Mouse (Mus musculus) heart, embryonic 13.5 days (tissue): ENCODE data around the gene Gm20219. TPM values are rescaled to one million over a fixed set of nuclear protein-coding genes. Genes with fewer than 3 reads are reported as not detected.
A peak's percentile ranks its signal among the peaks of the same experiment; 100 is the strongest.

Experiments used
- ATAC-seq: fragments of 200-750 bp; cut with Nextera tagmentation; 2 replicates; pipeline ENCODE4 v1.8.0; 2017; ENCODE audit warnings: moderate TSS enrichment; ENCODE audit not compliant: insufficient number of reproducible peaks, low FRiP score, low TSS enrichment; ENCODE audit errors: extremely low read depth
- H3K27ac ChIP-seq: fragments of 300-500 bp; sonication (generic); replicated peaks from 2 replicates; pipeline ENCODE4 v1.5.1; 2015; ENCODE audit warnings: moderate library complexity, mild to moderate bottlenecking, inconsistent platforms
- H3K27me3 ChIP-seq: fragments of 300-500 bp; sonication (generic); replicated peaks from 2 replicates; pipeline ENCODE4 v1.6.1; 2015; ENCODE audit warnings: mild to moderate bottlenecking, inconsistent platforms
- H3K36me3 ChIP-seq: fragments of 300-500 bp; sonication (generic); 2 replicates; pipeline ENCODE4 v1.6.1; 2015; ENCODE audit warnings: mild to moderate bottlenecking, inconsistent platforms
- H3K4me1 ChIP-seq: fragments of 300-500 bp; sonication (generic); 2 replicates; pipeline ENCODE4 v1.6.1; 2015; ENCODE audit warnings: inconsistent platforms
- H3K4me2 ChIP-seq: fragments of 300-500 bp; sonication (generic); 2 replicates; pipeline ENCODE4 v1.6.1; 2015; ENCODE audit warnings: inconsistent platforms, mild to moderate bottlenecking, moderate library complexity
- H3K4me3 ChIP-seq: fragments of 300-500 bp; sonication (generic); 2 replicates; pipeline ENCODE4 v1.5.1; 2015; ENCODE audit warnings: moderate library complexity, mild to moderate bottlenecking, inconsistent platforms
- H3K9ac ChIP-seq: fragments of 300-500 bp; sonication (generic); 2 replicates; pipeline ENCODE4 v1.6.1; 2015; ENCODE audit warnings: inconsistent platforms, mild to moderate bottlenecking, moderate library complexity
- H3K9me3 ChIP-seq: fragments of 300-500 bp; sonication (generic); 2 replicates; pipeline ENCODE4 v1.6.1; 2016; ENCODE audit warnings: inconsistent platforms
- WGBS: fragments of 180-500 bp; shearing (Covaris S2); methylation state at CpG from one replicate; pipeline ENCODE4 v1.1.7; 2015; ENCODE audit warnings: mixed read lengths; 5-methylcytosine and 5-hydroxymethylcytosine counted together
- polyA plus RNA-seq: library from polyadenylated mRNA; unstranded; fragments of >200 nt; fragmentation: Nextera tagmentation; extraction: Ambion mirVana; gene quantifications from 2 replicates; pipeline ENCODE4 v1.2.1, GENCODE M21; 2015

The Gm20219 gene
- polyA plus RNA-seq: 0.19 and 0.37 TPM in 2 replicates

DNA sequence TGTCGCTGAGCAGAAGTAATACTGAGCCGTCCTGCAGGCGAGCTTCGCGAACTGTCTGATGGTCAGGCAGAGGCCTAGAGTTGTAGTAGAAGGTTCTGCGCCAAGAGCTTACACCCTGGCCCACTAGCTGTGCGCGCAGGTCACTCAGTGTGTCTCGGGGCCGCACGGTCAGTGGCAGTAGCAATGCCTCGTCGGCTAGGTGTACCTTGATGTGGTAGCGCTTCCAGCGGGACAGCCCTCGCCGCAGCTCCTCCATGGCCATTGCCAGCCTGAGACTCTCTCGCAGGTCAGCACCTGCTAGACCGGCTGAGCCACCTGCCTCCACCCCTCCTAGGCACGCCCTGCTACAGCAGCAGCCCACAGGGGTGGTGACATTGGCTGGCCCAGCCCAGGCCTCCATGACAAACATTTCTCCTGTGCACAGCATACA lies at the start of gene Gm20219:
TSS of gene Gm20219 (minus strand) at position 266 of the 430 bp plus-strand sequence.
- no peak within 1 kb of the TSS for H3K9ac ChIP-seq

DNA sequence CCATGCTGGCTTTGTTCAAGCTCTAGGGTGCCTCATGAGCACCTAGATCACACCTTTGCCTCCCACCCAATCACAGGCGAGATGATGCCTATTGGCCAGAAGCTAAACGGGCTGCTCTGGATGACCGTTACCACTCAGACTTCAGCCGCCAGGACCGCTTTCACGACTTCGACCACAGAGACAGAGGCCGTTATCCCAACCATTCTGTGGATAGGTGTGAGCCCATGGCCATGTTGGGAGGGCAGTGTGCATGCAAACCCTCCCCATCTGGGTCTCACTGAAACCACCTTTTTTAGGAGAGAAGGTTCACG lies 49.8 kb upstream of the Gm20219 start:
- Histone ChIP-seq H3K4me3 (no peak overlapping the region), H3K4me1 (peaks cover 11% of the 10 kb centered on the region), H3K4me2 (no peak overlapping the region), H3K9ac (no peak overlapping the region), H3K9me3 (no peaks in the 10 kb centered on the region), H3K27me3 (no peaks in the 10 kb centered on the region), H3K27ac (no peak overlapping the region), H3K36me3 (peaks cover 93% of the 10 kb centered on the region)
- 86% methylated on average over 9 of the region's 9 CpGs for WGBS
- no peak for ATAC-seq

More for the DNA sequence above, at the start of gene Gm20219:
- H3K4me1 ChIP-seq: no peaks in the 10 kb centered on the region; the same call in 1 of the 2 replicates
- WGBS: 74% methylated on average over 20 of the region's 20 CpGs
- no peak within 1 kb of the TSS for H3K4me2 ChIP-seq
- H3K4me3 ChIP-seq: no peak within 1 kb of the TSS
- H3K9me3 ChIP-seq: no peaks in the 10 kb centered on the region
- no peaks in the 10 kb centered on the region for H3K36me3 ChIP-seq
- no peak within 1 kb of the TSS for H3K27ac ChIP-seq
- ATAC-seq: no peak
- H3K27me3 ChIP-seq: 0 out of 2 replicates have a peak, but pooled peaks cover 5% of the 10 kb centered on the region

DNA sequence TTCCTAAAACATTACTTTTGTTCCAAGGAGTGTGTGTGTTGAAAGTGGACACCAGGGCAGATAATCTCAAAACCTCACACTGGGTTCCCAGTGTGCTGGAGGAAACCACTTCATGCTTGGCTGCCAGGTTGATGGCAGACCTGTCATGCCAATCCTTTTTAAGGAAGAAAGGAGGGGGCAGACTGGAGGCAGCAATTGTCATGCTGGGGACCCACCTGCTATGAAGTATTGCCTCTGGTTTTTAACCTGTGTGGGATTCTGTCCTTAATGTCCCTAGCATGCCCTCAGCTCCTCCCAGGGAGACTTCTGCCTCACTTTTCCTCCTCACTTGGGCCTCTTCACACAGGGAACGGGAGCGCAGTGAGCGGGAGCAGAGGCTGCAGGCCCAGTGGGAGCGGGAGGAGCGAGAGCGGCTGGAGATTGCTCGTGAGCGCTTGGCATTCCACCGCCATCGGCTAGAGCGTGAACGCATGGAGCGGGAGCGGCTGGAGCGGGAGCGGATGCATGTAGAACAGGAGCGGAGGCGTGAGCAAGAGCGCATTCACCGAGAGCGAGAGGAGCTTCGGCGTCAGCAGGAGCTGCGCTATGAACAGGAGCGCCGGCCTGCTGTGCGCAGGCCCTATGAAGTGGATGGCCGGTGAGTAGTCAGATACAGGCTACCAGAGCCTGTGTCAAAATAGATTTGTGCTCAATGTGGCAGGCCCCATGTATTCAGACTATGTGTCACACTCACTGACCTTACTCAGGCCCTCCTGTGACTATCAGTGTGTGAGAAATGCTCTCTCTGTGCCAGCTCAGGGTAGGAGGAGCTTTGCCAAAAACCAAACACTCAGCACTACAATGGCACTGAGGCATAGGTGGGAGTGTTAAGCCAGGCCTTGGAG lies 49.2 kb upstream of the Gm20219 start:
- 91% methylated on average over 28 of the region's 28 CpGs for WGBS
- no peaks in the 10 kb centered on the region for H3K27me3 ChIP-seq
- ATAC-seq: no peak

DNA sequence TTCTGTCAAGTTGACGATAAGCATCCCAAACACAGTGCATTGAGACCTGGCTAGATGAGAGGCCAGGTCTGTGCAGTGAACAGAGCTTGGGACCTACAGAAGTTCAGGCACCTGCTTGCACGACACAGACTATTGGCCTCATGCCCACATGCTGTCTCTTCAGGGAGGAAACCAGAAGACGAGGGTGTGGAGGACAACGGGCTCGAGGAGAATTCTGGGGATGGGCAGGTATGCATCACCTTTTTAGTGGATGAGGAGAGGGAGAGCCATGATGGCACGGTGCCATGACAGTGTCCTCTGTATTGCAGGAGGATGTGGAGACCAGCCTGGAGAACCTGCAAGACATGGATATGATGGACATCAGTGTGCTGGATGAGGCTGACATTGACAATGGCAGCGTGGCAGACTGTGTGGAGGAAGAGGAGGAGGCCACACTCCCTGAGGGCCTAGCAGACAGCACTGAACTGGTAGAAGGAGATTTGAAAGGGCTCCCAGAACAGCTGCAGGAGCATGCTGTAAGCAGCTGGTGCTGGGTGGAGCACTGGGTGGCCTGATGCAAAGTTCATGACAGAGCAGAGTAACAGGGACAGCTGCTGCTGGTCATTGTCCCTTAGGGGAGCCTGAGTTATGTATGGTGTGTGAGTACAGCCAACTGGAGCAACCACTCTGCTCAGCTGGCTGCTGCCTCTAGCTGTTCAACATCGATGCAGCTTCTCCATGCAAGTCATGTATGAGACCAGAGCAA lies 39.5 kb upstream of the Gm20219 start:
- ATAC-seq: no peak
- 83% methylated on average over 8 of the region's 8 CpGs for WGBS
- no peak overlapping the region for H3K4me2 ChIP-seq

More for the DNA sequence above, 49.2 kb upstream of the Gm20219 start:
- no peak overlapping the region for H3K27ac ChIP-seq
- H3K4me1 ChIP-seq: peaks cover 6% of the 10 kb centered on the region
- H3K4me3 ChIP-seq: no peak overlapping the region
- H3K9ac ChIP-seq: no peak overlapping the region
- peaks cover 93% of the 10 kb centered on the region for H3K36me3 ChIP-seq
- no peak overlapping the region for H3K4me2 ChIP-seq
- no peaks in the 10 kb centered on the region for H3K9me3 ChIP-seq

DNA sequence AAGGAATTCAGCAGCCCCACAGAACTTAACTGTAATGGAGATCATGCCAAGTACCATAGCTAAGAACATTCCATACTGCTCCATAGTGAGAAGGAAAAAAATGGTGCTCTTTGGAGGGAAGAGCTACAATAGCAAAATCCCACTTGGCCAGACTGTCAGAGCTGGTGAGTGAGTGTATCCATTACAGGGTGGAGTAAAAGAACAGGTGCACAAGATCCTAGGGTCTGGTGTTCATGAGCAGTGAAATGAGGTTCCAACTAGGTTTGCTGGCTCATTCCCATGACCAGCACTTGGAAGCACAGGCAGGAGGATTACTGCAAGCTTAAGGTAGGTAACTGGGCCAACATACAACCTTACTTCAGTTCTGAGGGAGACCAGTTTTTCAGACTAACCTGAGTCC lies 38.4 kb upstream of the Gm20219 start:
- no peaks in the 10 kb centered on the region for H3K9me3 ChIP-seq

More for the DNA sequence above, 39.5 kb upstream of the Gm20219 start:
- peaks cover 96% of the 10 kb centered on the region for H3K36me3 ChIP-seq
- H3K27me3 ChIP-seq: no peaks in the 10 kb centered on the region
- H3K4me1 ChIP-seq: peaks cover 9% of the 10 kb centered on the region
- H3K9me3 ChIP-seq: no peaks in the 10 kb centered on the region
- H3K27ac ChIP-seq: no peak overlapping the region
- no peak overlapping the region for H3K9ac ChIP-seq
- H3K4me3 ChIP-seq: no peak overlapping the region

DNA sequence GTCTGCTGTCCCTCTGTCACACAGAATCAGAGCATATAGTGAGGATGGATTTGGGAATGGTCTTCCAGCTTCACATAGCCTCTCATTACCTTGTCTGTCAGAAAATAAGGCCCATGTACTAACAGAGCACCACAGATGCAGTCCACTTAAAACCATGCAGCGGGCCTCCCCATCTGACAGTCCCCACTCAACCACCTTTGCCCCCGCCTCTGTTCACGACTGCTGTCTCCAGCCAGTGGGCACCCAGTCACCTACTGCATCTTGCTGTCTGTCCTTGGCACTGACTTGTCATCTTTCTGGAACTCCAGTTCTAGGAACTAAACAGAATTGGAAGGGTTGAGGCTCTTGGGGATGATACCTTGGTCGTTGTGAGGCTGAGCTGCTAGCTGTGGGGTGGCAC lies 34.7 kb upstream of the Gm20219 start:
- Histone ChIP-seq H3K4me2 (no peak overlapping the region), H3K36me3 (peaks cover 80% of the 10 kb centered on the region), H3K27me3 (no peaks in the 10 kb centered on the region), H3K9me3 (no peaks in the 10 kb centered on the region), H3K4me3 (no peak overlapping the region), H3K27ac (no peak overlapping the region), H3K9ac (no peak overlapping the region; the same call in 1 of the 2 replicates), H3K4me1 (peaks cover 37% of the 10 kb centered on the region)
- ATAC-seq: no peak
- 92% methylated on average over 4 of the region's 4 CpGs for WGBS

More for the DNA sequence above, 38.4 kb upstream of the Gm20219 start:
- no peaks in the 10 kb centered on the region for H3K27me3 ChIP-seq
- no peak overlapping the region for H3K9ac ChIP-seq
- ATAC-seq: no peak
- H3K4me1 ChIP-seq: peaks cover 19% of the 10 kb centered on the region
- H3K36me3 ChIP-seq: peaks cover 100% of the 10 kb centered on the region
- no peak overlapping the region for H3K4me2 ChIP-seq
- no peak overlapping the region for H3K4me3 ChIP-seq
- H3K27ac ChIP-seq: no peak overlapping the region

DNA sequence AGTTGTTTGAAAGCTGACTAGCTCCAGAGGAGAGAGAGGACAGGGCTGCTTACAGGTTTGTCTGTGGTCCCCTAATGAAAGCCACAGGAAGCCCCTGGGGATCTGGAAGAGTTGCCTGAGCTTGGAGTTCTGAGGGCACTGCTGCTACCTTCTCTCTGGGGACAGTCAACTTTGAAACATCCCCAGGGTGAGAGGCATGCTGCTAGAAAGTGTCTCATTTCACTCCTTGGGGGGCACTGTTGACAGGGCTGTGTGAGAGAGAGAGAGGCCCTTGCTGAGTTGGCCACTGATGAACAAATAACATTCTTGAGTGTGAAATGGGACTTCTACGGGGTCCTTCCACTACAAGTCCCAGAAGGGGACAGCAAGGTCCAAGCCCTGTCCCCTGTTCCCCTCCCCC lies 33.6 kb upstream of the Gm20219 start:
- H3K27ac ChIP-seq: no peak overlapping the region
- no peak for ATAC-seq
- peak overlapping the region; percentile 96 for H3K9ac ChIP-seq
- WGBS: 58% methylated on average over 1 of the region's 1 CpGs
- H3K36me3 ChIP-seq: peaks cover 71% of the 10 kb centered on the region
- no peaks in the 10 kb centered on the region for H3K9me3 ChIP-seq
- peak overlapping the region; percentile 1; the same call in 1 of the 2 replicates for H3K4me3 ChIP-seq
- H3K27me3 ChIP-seq: no peaks in the 10 kb centered on the region
- peaks cover 45% of the 10 kb centered on the region for H3K4me1 ChIP-seq
- peak overlapping the region; percentile 93 for H3K4me2 ChIP-seq

DNA sequence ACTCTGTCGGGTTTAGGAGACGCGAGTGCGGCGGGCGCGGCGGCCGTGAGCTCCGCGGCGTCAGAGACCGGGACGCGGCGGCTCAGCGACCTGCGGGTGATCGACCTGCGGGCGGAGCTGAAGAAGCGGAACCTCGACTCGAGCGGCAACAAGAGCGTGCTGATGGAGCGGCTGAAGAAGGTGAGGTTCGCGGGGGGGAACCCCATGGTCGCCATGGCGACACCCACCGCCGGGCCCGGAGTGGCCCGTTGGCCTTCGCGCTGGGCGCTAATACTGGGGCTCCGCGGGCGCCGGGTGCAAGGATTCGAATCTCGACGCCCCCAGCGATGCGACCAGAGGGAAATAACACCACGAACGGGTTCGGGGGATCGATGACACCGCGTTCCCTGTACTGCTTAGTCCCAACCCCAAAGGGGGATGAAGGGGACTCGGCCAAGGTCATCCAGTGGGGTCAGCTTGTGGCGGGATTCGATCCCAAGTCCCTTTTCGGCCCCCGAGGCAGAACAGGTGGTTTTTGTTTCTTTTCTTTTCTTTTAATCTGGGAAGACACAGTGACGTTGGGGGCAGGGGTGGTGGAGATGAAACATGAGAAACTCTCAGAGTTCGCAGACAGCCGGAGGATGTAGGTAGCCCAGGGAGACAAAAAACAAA lies 31.1 kb upstream of the Gm20219 start:
- under 1% methylated on average over 61 of the region's 61 CpGs for WGBS
- Histone ChIP-seq H3K9me3 (no peaks in the 10 kb centered on the region), H3K4me3 (peak overlapping the region; percentile 94), H3K9ac (peak overlapping the region; percentile 96), H3K4me1 (peaks cover 61% of the 10 kb centered on the region), H3K27me3 (no peaks in the 10 kb centered on the region), H3K36me3 (peaks cover 71% of the 10 kb centered on the region), H3K27ac (peak overlapping the region; percentile 97), H3K4me2 (peak overlapping the region; percentile 93)
- 0 out of 2 replicates have a peak, but pooled peaks have one; percentile 7 for ATAC-seq

DNA sequence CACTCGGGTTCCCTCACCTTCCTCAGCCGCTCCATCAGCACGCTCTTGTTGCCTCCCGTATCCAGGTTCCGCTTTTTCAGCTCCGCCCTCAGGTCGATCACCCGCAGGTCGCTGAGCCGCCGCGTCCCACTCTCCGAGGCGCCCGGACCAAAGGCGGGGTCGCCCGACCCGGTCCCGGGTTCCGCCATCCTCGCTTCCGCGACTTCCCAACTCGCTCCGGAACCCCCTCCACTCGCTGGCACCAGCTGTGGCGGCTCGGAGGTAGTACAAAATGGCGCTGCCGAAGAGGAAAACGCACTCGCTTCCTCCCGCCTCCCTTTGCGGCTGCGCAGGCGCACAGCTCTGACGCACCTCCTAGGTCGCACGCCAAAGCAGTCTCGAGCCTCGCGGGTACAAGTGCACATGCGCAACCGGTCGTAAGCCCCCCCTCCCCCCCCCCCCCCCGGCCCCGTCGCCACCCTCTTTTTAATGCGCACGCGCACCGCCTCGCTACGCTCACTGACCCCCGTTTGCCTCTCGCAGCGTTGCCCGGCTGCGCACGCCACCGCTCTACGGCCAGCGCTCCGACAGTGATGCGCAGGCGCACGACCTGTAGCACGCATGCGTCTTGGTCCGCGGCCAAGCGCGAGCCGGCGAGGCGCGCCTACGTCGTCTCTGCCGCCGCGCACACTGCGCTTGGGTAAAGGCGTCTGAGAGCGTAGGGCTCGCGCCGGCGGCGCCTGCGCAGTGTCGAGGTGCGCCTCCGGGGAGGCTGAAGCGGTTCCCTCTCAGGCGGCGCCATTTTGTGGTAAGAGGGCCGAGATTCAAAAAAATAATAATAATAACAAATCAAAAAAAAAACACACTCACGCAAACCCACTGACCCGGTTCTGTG lies 30.3 kb upstream of the Gm20219 start, which contains the start of the genes Safb2 and Safb:
TSS of gene Safb2 (minus strand) at position 329 of the 874 bp plus-strand sequence.
TSS of gene Safb (plus strand) at position 569 of the 874 bp plus-strand sequence.
- peak; percentile 94 for ATAC-seq
- Histone ChIP-seq H3K27me3 (no peaks in the 10 kb centered on the region), H3K4me1 (peaks cover 61% of the 10 kb centered on the region), H3K9me3 (no peaks in the 10 kb centered on the region), H3K4me2 (peak within 1 kb of the TSS; percentile 93), H3K36me3 (peaks cover 71% of the 10 kb centered on the region), H3K9ac (peak within 1 kb of the TSS; percentile 97), H3K27ac (peak within 1 kb of the TSS; percentile 97), H3K4me3 (peak within 1 kb of the TSS; percentile 94)
- WGBS: under 1% methylated on average over 87 of the region's 101 CpGs

DNA sequence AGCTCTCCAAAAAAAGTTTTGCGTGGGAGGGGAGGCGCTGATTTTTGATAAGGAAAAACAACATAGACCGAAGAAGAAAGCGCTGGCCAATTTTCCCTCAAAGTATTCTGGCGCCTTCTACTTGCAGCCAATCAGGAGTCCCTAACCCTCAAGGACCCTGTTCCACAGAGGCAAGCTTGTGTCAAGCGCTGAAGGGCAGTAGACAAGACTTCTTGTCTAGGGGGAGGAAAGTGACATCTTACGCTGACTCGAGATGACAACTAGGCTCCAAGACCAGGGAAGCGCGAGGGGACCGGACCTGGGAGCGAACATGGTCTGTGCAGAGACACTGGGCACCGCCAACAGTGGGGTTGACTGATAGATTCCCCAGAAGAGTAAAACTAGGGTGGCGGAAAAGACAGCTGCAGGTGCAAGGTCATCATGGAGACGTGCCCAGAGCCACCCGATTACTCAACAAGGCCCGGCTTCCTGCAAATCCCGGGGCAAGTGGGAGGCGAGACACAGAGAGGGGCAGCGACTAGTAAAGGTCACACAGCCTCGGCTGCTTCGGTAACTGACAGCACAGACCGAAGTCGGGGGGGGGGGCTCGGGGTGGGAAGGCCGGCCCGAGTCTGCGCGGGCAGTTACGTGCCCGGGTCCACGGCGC lies 29.5 kb upstream of the Gm20219 start:
- H3K9ac ChIP-seq: peak overlapping the region; percentile 97
- no peaks in the 10 kb centered on the region for H3K9me3 ChIP-seq
- H3K27ac ChIP-seq: peak overlapping the region; percentile 97
- 1% methylated on average over 33 of the region's 33 CpGs for WGBS
- peak overlapping the region; percentile 93 for H3K4me2 ChIP-seq
- H3K4me1 ChIP-seq: peaks cover 58% of the 10 kb centered on the region
- peak overlapping the region; percentile 94 for H3K4me3 ChIP-seq
- H3K27me3 ChIP-seq: no peaks in the 10 kb centered on the region
- no peak for ATAC-seq
- peaks cover 71% of the 10 kb centered on the region for H3K36me3 ChIP-seq
